Mouse (Mus musculus): ENCODE data around the gene Kif1b. TPM values are rescaled to one million over a fixed set of nuclear protein-coding genes. Genes with fewer than 3 reads are reported as not detected.
A peak's percentile ranks its signal among the peaks of the same experiment; 100 is the strongest.
"Not testable (repeated sequence)": the region's sequence is repeated elsewhere in the genome, so short reads cannot be mapped to it uniquely, and the experiment has no call there.

Kif1b gene
- polyA plus RNA-seq, 1 experiment from 2014 or later: 15.2 TPM

DNA sequence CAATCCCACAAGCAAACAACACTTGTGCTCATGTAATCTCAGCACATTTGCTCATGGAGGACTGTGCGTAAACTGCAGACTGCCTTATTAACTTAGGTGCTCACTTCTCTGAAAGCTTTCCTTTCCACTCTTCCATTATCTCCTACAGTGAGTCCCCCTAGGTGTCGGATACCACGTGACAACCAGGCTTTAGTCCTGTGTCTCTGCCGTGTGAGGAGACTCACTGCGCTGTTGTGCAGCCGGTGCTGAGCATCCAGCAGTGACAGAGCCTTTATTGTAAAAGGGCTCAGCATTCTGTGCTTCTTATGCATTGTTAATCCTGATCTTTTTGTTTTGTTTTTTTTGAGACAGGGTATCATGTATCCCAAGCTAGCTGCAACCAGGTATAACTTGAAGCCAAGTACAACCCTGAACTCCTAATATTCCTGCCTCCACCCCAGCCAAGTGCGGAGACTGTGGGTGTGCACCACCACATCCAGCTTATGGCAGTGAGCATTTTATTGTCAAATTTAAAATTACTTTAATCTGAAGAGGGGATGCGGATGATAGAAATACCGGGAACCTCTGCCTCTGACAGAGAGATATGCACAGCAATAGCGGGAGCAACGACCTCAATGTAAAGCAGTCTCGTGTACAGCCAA, 88.0 kb downstream of the Kif1b start:
- Histone ChIP-seq H3K27me3 (replicated peaks; ENCODE audit: control insufficient read depth, insufficient read depth, low read length) (no peaks in the 10 kb centered on the region), H3K36me3 (ENCODE audit: control insufficient read depth, insufficient read depth) (peaks cover 51% of the 10 kb centered on the region), H3K9me3 (ENCODE audit: control insufficient read depth) (no peaks in the 10 kb centered on the region), H3K4me2 (replicated peaks; ENCODE audit: low read depth) (no peak overlapping the region), H3K27ac (ENCODE audit: low read depth, low read length) (no peak overlapping the region), H3K9ac (ENCODE audit: low read depth, low read length) (no peak overlapping the region), H3K4me1 (replicated peaks; ENCODE audit: control insufficient read depth, insufficient read depth, low read length) (peaks cover 7% of the 10 kb centered on the region; the same call in 1 of the 2 replicates), H3K4me3 (ENCODE audit: low read depth, low read length) (no peak overlapping the region)
- WGBS: 86% methylated on average over 12 of the region's 12 CpGs
- no peak for ATAC-seq
- no peak for TF ChIP-seq CTCF (IDR thresholded peaks at IDR 0.05; ENCODE audit: low read depth)

DNA sequence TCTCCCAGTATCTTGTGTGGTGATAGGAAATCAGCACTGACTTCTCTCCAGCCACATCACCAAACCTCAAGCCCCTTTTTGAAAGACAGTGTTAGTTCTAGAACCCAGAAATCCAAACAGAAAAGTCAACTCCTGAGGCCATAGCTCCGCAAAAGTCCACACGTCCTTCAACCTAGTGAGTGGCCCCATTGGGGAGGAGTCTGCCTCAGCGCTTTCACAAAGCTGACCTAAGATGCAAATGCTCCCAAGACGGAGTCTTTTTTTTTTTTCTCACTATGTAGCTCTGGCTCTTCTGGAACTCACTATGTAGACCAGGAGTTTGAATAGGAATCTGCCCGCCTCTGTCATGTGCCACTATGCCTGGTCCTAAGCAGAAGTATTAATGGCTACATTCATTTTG, 89.0 kb downstream of the Kif1b start:
- peaks cover 7% of the 10 kb centered on the region; the same call in 1 of the 2 replicates for H3K4me1 ChIP-seq (replicated peaks; ENCODE audit: control insufficient read depth, insufficient read depth, low read length)
- WGBS: 88% methylated on average over 5 of the region's 5 CpGs
- no peaks in the 10 kb centered on the region for H3K27me3 ChIP-seq (replicated peaks; ENCODE audit: control insufficient read depth, insufficient read depth, low read length)
- no peak for TF ChIP-seq CTCF (IDR thresholded peaks at IDR 0.05; ENCODE audit: low read depth)
- ATAC-seq: no peak
- H3K4me3 ChIP-seq (ENCODE audit: low read depth, low read length): no peak overlapping the region
- no peaks in the 10 kb centered on the region for H3K9me3 ChIP-seq (ENCODE audit: control insufficient read depth)
- no peak overlapping the region for H3K4me2 ChIP-seq (replicated peaks; ENCODE audit: low read depth)
- no peak overlapping the region for H3K27ac ChIP-seq (ENCODE audit: low read depth, low read length)
- H3K9ac ChIP-seq (ENCODE audit: low read depth, low read length): no peak overlapping the region
- H3K36me3 ChIP-seq (ENCODE audit: control insufficient read depth, insufficient read depth): peaks cover 51% of the 10 kb centered on the region

DNA sequence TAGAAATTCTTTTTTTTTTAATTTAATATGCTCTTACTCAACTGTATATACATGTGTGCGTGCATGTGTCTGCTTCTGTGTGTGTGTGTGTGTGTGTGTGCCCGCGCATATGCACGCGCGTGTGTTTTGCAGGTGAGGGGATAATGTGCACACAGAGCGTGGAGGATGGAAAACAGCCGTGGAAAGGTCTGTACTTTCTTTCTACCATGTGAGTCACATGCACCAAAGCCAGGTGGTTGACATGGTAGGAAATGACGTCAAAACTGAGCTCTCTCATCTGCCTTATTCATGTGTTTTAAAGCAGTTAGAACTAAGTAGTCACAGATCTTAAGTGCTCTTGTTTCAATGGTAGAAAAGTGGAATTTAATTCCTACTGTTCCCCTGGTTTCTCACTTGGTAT, 91.5 kb downstream of the Kif1b start:
- no peak for ATAC-seq
- Histone ChIP-seq H3K36me3 (ENCODE audit: control insufficient read depth, insufficient read depth) (peaks cover 51% of the 10 kb centered on the region), H3K4me3 (ENCODE audit: low read depth, low read length) (no peak overlapping the region), H3K9me3 (ENCODE audit: control insufficient read depth) (no peaks in the 10 kb centered on the region), H3K27ac (ENCODE audit: low read depth, low read length) (peak overlapping the region; percentile 58; the same call in 1 of the 2 replicates), H3K4me1 (replicated peaks; ENCODE audit: control insufficient read depth, insufficient read depth, low read length) (peaks cover 7% of the 10 kb centered on the region; the same call in 1 of the 2 replicates), H3K4me2 (replicated peaks; ENCODE audit: low read depth) (no peak overlapping the region), H3K27me3 (replicated peaks; ENCODE audit: control insufficient read depth, insufficient read depth, low read length) (no peaks in the 10 kb centered on the region), H3K9ac (ENCODE audit: low read depth, low read length) (no peak overlapping the region)
- 79% methylated on average over 9 of the region's 9 CpGs for WGBS
- no peak for TF ChIP-seq CTCF (IDR thresholded peaks at IDR 0.05; ENCODE audit: low read depth)

DNA sequence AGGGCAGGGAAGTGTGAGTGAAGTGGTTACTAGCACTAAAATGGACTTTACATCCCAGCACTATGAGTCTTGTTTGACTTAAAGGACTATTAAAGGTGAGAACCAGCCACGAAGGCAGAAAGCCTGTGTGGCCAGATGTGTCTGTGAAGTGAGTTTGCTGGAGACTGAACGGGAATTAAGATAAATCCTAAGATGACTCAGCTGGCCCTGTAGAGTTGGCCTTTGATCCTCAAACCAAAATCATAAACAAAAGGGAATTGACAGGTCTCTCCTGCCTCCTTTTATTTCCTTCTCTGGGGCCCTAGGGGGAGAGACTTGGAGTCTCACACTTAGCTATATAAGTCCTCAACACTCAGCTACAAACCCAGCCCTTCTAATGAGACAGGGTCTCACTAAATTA, 92.1 kb downstream of the Kif1b start:
- 14% methylated on average over 2 of the region's 2 CpGs for WGBS
- Histone ChIP-seq H3K9ac (ENCODE audit: low read depth, low read length) (no peak overlapping the region), H3K36me3 (ENCODE audit: control insufficient read depth, insufficient read depth) (peaks cover 48% of the 10 kb centered on the region), H3K4me2 (replicated peaks; ENCODE audit: low read depth) (no peak overlapping the region; the same call in 1 of the 2 replicates), H3K9me3 (ENCODE audit: control insufficient read depth) (no peaks in the 10 kb centered on the region), H3K27me3 (replicated peaks; ENCODE audit: control insufficient read depth, insufficient read depth, low read length) (no peaks in the 10 kb centered on the region), H3K4me3 (ENCODE audit: low read depth, low read length) (no peak overlapping the region), H3K27ac (ENCODE audit: low read depth, low read length) (peak overlapping the region; percentile 58), H3K4me1 (replicated peaks; ENCODE audit: control insufficient read depth, insufficient read depth, low read length) (peaks cover 7% of the 10 kb centered on the region; the same call in 1 of the 2 replicates)
- peak; percentile 85 for ATAC-seq
- no peak for TF ChIP-seq CTCF (IDR thresholded peaks at IDR 0.05; ENCODE audit: low read depth)

DNA sequence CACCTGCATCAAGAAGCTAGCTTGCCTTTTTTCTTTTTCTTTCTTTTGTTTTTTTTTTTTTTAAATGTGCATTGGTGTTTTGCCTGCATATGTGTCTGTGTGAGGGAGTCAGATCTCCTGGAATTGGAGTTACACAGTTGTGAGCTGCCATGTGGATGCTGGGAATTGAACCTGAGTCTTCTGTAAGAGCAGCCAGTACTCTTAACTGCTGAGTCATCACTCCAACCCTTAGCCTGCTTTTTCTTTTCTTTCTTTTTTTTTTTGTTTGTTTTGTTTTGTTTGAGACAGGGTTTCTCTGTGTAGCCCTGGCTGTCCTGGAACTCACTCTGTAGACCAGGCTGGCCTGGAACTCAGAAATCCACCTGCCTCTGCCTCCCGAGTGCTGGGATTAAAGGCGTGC, 93.0 kb downstream of the Kif1b start:
- H3K27ac ChIP-seq (ENCODE audit: low read depth, low read length); ATAC-seq; H3K4me3 ChIP-seq (ENCODE audit: low read depth, low read length); H3K27me3 ChIP-seq (replicated peaks; ENCODE audit: control insufficient read depth, insufficient read depth, low read length); H3K9ac ChIP-seq (ENCODE audit: low read depth, low read length); H3K4me2 ChIP-seq (replicated peaks; ENCODE audit: low read depth); H3K4me1 ChIP-seq (replicated peaks; ENCODE audit: control insufficient read depth, insufficient read depth, low read length); H3K9me3 ChIP-seq (ENCODE audit: control insufficient read depth): not testable (repeated sequence)
- peaks cover 43% of the 10 kb centered on the region for H3K36me3 ChIP-seq (ENCODE audit: control insufficient read depth, insufficient read depth)
- WGBS: 94% methylated on average over 2 of the region's 2 CpGs

DNA sequence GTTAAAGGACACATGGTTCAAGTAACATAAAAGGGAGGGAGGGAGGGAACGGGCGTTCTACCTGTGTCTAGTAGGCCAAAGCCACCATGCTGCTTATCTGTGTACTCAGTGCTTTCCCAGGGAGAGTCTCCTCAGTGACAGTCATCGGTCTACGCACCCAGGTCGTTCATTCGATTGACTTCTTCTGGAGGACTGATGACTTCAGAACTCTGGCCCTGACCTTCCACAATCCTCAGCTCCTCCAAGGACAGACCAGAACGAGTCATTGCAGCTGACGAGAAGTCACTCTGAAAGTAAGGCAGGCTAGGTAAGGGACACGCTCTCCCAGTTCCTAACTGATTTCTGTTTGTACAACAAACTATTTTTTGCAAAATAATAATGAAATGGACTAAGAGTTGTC, 94.0 kb downstream of the Kif1b start:
- no peak overlapping the region for H3K4me3 ChIP-seq (ENCODE audit: low read depth, low read length)
- H3K36me3 ChIP-seq (ENCODE audit: control insufficient read depth, insufficient read depth): peaks cover 40% of the 10 kb centered on the region
- H3K4me1 ChIP-seq (replicated peaks; ENCODE audit: control insufficient read depth, insufficient read depth, low read length): peaks cover 7% of the 10 kb centered on the region; the same call in 1 of the 2 replicates
- H3K27ac ChIP-seq (ENCODE audit: low read depth, low read length): no peak overlapping the region
- 92% methylated on average over 9 of the region's 9 CpGs for WGBS
- no peak for ATAC-seq
- no peak overlapping the region for H3K4me2 ChIP-seq (replicated peaks; ENCODE audit: low read depth)
- no peaks in the 10 kb centered on the region for H3K9me3 ChIP-seq (ENCODE audit: control insufficient read depth)
- H3K27me3 ChIP-seq (replicated peaks; ENCODE audit: control insufficient read depth, insufficient read depth, low read length): no peaks in the 10 kb centered on the region
- H3K9ac ChIP-seq (ENCODE audit: low read depth, low read length): no peak overlapping the region
- no peak for TF ChIP-seq CTCF (IDR thresholded peaks at IDR 0.05; ENCODE audit: low read depth)

DNA sequence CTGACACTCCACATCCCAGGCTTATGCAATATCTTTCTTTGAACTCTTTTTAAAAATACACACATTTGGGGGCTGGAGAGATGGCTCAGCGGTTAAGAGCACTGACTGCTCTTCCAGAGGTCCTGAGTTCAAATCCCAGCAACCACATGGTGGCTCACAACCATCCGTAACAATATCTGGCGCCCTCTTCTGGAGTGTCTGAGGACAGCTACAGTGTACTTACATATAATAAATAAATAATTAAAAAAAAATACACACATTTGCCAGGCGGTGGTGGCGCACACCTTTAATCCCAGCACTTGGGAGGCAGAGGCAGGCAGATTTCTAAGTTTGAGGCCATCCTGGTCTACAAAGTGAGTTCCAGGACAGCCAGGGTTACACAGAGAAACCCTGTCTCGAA, 96.1 kb downstream of the Kif1b start:
- not testable (repeated sequence) for H3K4me1 ChIP-seq (replicated peaks; ENCODE audit: control insufficient read depth, insufficient read depth, low read length); H3K9me3 ChIP-seq (ENCODE audit: control insufficient read depth); H3K4me2 ChIP-seq (replicated peaks; ENCODE audit: low read depth); ATAC-seq; H3K27me3 ChIP-seq (replicated peaks; ENCODE audit: control insufficient read depth, insufficient read depth, low read length); H3K4me3 ChIP-seq (ENCODE audit: low read depth, low read length); H3K27ac ChIP-seq (ENCODE audit: low read depth, low read length); H3K9ac ChIP-seq (ENCODE audit: low read depth, low read length)
- 87% methylated on average over 5 of the region's 6 CpGs for WGBS
- peaks cover 54% of the 10 kb centered on the region for H3K36me3 ChIP-seq (ENCODE audit: control insufficient read depth, insufficient read depth)

All from intestine, postnatal 0 days (tissue).